Mouse (Mus musculus): ENCODE measurements around the gene Pold1.

- no peak for TF ChIP-seq CTCF (IDR thresholded peaks at IDR 0.05; ENCODE audit: low read depth, low read length)
- TF ChIP-seq GATA1 (IDR thresholded peaks at IDR 0.05; ENCODE audit: borderline replicate concordance, low read length) = no peak
- no peak for TF ChIP-seq TAL1 (conservative IDR thresholded peaks at IDR 0.05; ENCODE audit: low read depth, low read length)
Measured at GRCm38 (mm10) chr7:44490281-44490680, 58.4 kb downstream of the Pold1 start.
